Mouse (Mus musculus) heart, postnatal 0 days (tissue): ENCODE measurements around the gene Slc12a3.

Experiments used
- CTCF ChIP-seq: IDR thresholded peaks from 2 replicates; pipeline ENCODE4 v1.5.1; 2016; ENCODE audit warnings: antibody characterized with exemption, control low read depth, low read depth
- EP300 ChIP-seq: IDR thresholded peaks from 2 replicates; pipeline ENCODE4 v1.6.1; 2016; ENCODE audit warnings: antibody characterized with exemption, low read depth

DNA sequence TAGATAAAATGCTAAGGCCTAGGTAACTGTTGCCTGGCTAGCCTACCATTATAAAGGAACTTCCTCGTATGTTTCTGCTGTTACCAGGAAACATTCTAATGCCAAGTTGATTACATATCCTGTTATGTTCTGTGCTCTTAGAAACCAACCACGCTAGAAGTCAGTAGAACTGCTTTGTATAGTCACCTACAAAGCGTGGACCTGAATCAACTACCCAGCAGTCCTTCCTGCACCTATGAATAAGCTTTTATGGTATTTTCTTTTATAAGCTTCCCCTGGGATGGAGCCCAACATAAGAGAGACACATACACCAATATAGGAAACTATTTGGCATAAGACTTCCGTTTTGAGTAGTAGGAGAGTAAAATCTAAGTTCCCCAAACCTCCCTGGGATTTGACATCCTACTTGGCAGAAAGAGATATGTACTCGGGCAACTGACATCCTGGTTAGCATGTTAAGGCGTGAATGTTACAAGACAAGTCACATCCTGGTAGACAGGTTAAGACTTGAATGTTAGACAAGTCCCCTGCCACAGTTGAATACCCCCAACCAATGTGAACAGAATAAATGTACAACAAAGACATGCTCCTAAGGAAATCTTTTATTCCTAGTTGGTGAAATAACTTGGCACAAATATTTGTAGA lies 44.1 kb downstream of the Slc12a3 start:
- TF ChIP-seq CTCF (no peak), EP300 (no peak)
